Mouse (Mus musculus) liver, embryonic 11.5 days (tissue): ENCODE measurements around the gene Ctnnbl1. TPM values are rescaled to one million over a fixed set of nuclear protein-coding genes. Genes with fewer than 3 reads are reported as not detected.

ENCODE experiments used
- ATAC-seq: fragments of 200-750 bp; cut with Nextera tagmentation; replicated peaks from 2 replicates; pipeline ENCODE4 v1.8.0; 2017; ENCODE audit warnings: moderate number of reproducible peaks, mild to moderate bottlenecking, moderate TSS enrichment, moderate library complexity; ENCODE audit not compliant: low FRiP score
- DNase-seq: peaks from one replicate; pipeline ENCODE4 v3.0.0-alpha.2; 2017; ENCODE audit warnings: low spot score
- H3K27ac ChIP-seq: fragments of 300-500 bp; sonication (generic); 2 replicates; pipeline ENCODE4 v1.5.1; 2014; ENCODE audit warnings: mild to moderate bottlenecking, low read depth, low read length, control low read depth
- H3K27me3 ChIP-seq: fragments of 300-500 bp; sonication (generic); replicated peaks from 2 replicates; pipeline ENCODE4 v1.6.1; 2014; ENCODE audit warnings: low read length, mixed read lengths; ENCODE audit not compliant: control insufficient read depth, insufficient read depth
- H3K36me3 ChIP-seq: fragments of 300-500 bp; sonication (generic); 2 replicates; pipeline ENCODE4 v1.6.1; 2014; ENCODE audit warnings: mild to moderate bottlenecking, low read length, moderate library complexity, mixed read lengths; ENCODE audit not compliant: control insufficient read depth, insufficient read depth
- H3K4me1 ChIP-seq: fragments of 300-500 bp; sonication (generic); replicated peaks from 2 replicates; pipeline ENCODE4 v1.6.1; 2014; ENCODE audit warnings: low read length, mixed read lengths; ENCODE audit not compliant: control insufficient read depth, insufficient read depth
- H3K4me2 ChIP-seq: fragments of 300-500 bp; sonication (generic); 2 replicates; pipeline ENCODE4 v1.6.1; 2014; ENCODE audit warnings: mild to moderate bottlenecking, control low read depth, moderate library complexity
- H3K4me3 ChIP-seq: fragments of 300-500 bp; sonication (generic); 2 replicates; pipeline ENCODE4 v1.5.1; 2014; ENCODE audit warnings: low read depth, low read length, control low read depth
- H3K9ac ChIP-seq: fragments of 300-500 bp; sonication (generic); 2 replicates; pipeline ENCODE4 v1.6.1; 2014; ENCODE audit warnings: low read depth, low read length, control low read depth
- H3K9me3 ChIP-seq: fragments of 300-500 bp; sonication (generic); 2 replicates; pipeline ENCODE4 v1.6.1; 2016; ENCODE audit warnings: low read length, inconsistent platforms, mixed read lengths; ENCODE audit not compliant: control insufficient read depth
- WGBS: fragments of 180-500 bp; shearing (Covaris S2); extraction: QIAGEN DNeasy Blood & Tissue Kit; methylation state at CpG from one replicate; pipeline ENCODE4 v1.1.7; 2014; 5-methylcytosine and 5-hydroxymethylcytosine counted together
- polyA plus RNA-seq: library from polyadenylated mRNA; unstranded; fragments of >200 nt; fragmentation: Nextera tagmentation; extraction: Ambion mirVana; gene quantifications from 2 replicates; pipeline ENCODE4 v1.2.1, GENCODE M21; 2014

Ctnnbl1 gene
- polyA plus RNA-seq, 1 experiment from 2014 or later, result 56.3 TPM

GRCm38 (mm10) chr2:157705777-157706158 lies 31.4 kb upstream of the Ctnnbl1 start:
- no peaks in the 10 kb centered on the region for H3K4me1 ChIP-seq

GRCm38 (mm10) chr2:157707191-157707923 lies 29.8 kb upstream of the Ctnnbl1 start:
- DNase-seq (no peak), ATAC-seq (no peak)
- H3K4me2 ChIP-seq, result no peak overlapping the region
- H3K4me1 ChIP-seq, result no peaks in the 10 kb centered on the region
- no peak overlapping the region for H3K9ac ChIP-seq
- WGBS, result 50% methylated on average over 11 of the region's 11 CpGs
- no peaks in the 10 kb centered on the region for H3K36me3 ChIP-seq
- no peak overlapping the region for H3K27ac ChIP-seq
- H3K9me3 ChIP-seq, result no peaks in the 10 kb centered on the region
- peaks cover 12% of the 10 kb centered on the region; the same call in 1 of the 2 replicates for H3K27me3 ChIP-seq
- H3K4me3 ChIP-seq, result no peak overlapping the region

More at GRCm38 (mm10) chr2:157705777-157706158, 31.4 kb upstream of the Ctnnbl1 start:
- no peak overlapping the region for H3K9ac ChIP-seq
- no peaks in the 10 kb centered on the region for H3K36me3 ChIP-seq
- ATAC-seq, result no peak
- no peak overlapping the region for H3K4me2 ChIP-seq
- H3K27me3 ChIP-seq, result peaks cover 12% of the 10 kb centered on the region; the same call in 1 of the 2 replicates
- no peak overlapping the region for H3K4me3 ChIP-seq
- no peaks in the 10 kb centered on the region for H3K9me3 ChIP-seq
- no peak overlapping the region for H3K27ac ChIP-seq
- WGBS, result 52% methylated on average over 8 of the region's 8 CpGs
- DNase-seq, result no peak

GRCm38 (mm10) chr2:157712677-157713076 lies 24.5 kb upstream of the Ctnnbl1 start:
- WGBS, result 58% methylated on average over 6 of the region's 6 CpGs
- DNase-seq, result no peak

GRCm38 (mm10) chr2:157715586-157716191 lies 21.5 kb upstream of the Ctnnbl1 start:
- H3K27ac ChIP-seq, result no peak overlapping the region
- no peak overlapping the region for H3K4me3 ChIP-seq
- DNase-seq, result no peak
- ATAC-seq, result no peak
- no peaks in the 10 kb centered on the region for H3K9me3 ChIP-seq
- 61% methylated on average over 12 of the region's 12 CpGs for WGBS
- H3K9ac ChIP-seq, result no peak overlapping the region
- H3K4me2 ChIP-seq, result no peak overlapping the region
- H3K27me3 ChIP-seq, result no peaks in the 10 kb centered on the region
- H3K36me3 ChIP-seq, result no peaks in the 10 kb centered on the region
- no peaks in the 10 kb centered on the region for H3K4me1 ChIP-seq

More at GRCm38 (mm10) chr2:157712677-157713076, 24.5 kb upstream of the Ctnnbl1 start:
- no peak overlapping the region for H3K9ac ChIP-seq
- H3K9me3 ChIP-seq, result no peaks in the 10 kb centered on the region
- H3K4me3 ChIP-seq, result no peak overlapping the region
- H3K27ac ChIP-seq, result no peak overlapping the region
- ATAC-seq, result no peak
- H3K4me2 ChIP-seq, result no peak overlapping the region
- H3K4me1 ChIP-seq, result no peaks in the 10 kb centered on the region
- H3K36me3 ChIP-seq, result no peaks in the 10 kb centered on the region
- no peaks in the 10 kb centered on the region for H3K27me3 ChIP-seq

GRCm38 (mm10) chr2:157718441-157718840 lies 18.8 kb upstream of the Ctnnbl1 start:
- Histone ChIP-seq H3K9ac (no peak overlapping the region), H3K4me1 (no peaks in the 10 kb centered on the region), H3K4me2 (no peak overlapping the region), H3K27ac (no peak overlapping the region), H3K36me3 (no peaks in the 10 kb centered on the region), H3K4me3 (no peak overlapping the region), H3K9me3 (no peaks in the 10 kb centered on the region), H3K27me3 (no peaks in the 10 kb centered on the region)
- DNase-seq (no peak), ATAC-seq (no peak)
- 62% methylated on average over 4 of the region's 4 CpGs for WGBS

GRCm38 (mm10) chr2:157723883-157724573 lies 13.2 kb upstream of the Ctnnbl1 start:
- H3K4me2 ChIP-seq, result no peak overlapping the region
- no peaks in the 10 kb centered on the region for H3K4me1 ChIP-seq
- H3K36me3 ChIP-seq, result no peaks in the 10 kb centered on the region
- ATAC-seq, result no peak
- no peaks in the 10 kb centered on the region for H3K27me3 ChIP-seq
- no peaks in the 10 kb centered on the region for H3K9me3 ChIP-seq
- DNase-seq, result no peak
- H3K27ac ChIP-seq, result no peak overlapping the region
- WGBS, result 74% methylated on average over 8 of the region's 8 CpGs
- H3K9ac ChIP-seq, result no peak overlapping the region
- H3K4me3 ChIP-seq, result no peak overlapping the region

DNA sequence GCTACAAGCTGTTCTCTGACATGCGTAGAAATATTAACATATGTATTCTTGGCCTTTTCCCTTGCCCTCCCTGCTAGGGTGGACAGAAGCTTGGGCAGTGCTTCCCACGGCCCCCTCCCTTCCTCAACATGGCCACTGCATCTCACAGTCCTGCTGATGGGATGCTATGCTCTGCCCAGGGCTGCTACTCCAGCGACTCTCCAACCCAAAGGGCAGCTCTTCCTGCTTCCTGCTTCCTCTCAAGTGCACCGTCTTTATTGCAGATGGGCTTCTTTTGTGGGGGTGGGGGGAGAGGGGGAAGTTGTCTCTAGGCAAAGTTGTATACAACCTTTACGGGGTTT lies 12.7 kb upstream of the Ctnnbl1 start:
- no peaks in the 10 kb centered on the region for H3K9me3 ChIP-seq
- no peak overlapping the region for H3K4me3 ChIP-seq
- WGBS, result 49% methylated on average over 5 of the region's 5 CpGs
- H3K9ac ChIP-seq, result no peak overlapping the region
- H3K36me3 ChIP-seq, result no peaks in the 10 kb centered on the region
- DNase-seq, result no peak
- ATAC-seq, result no peak
- H3K27me3 ChIP-seq, result no peaks in the 10 kb centered on the region
- no peak overlapping the region for H3K27ac ChIP-seq
- H3K4me1 ChIP-seq, result no peaks in the 10 kb centered on the region
- no peak overlapping the region for H3K4me2 ChIP-seq

- H3K4me1 ChIP-seq, result peaks cover 5% of the 10 kb centered on the region; the same call in 1 of the 2 replicates
- H3K9ac ChIP-seq, result no peak overlapping the region
- no peaks in the 10 kb centered on the region for H3K9me3 ChIP-seq
- no peak for DNase-seq
- WGBS, result 70% methylated on average over 7 of the region's 7 CpGs
- no peak overlapping the region for H3K4me2 ChIP-seq
- H3K27me3 ChIP-seq, result no peaks in the 10 kb centered on the region
- H3K36me3 ChIP-seq, result no peaks in the 10 kb centered on the region
- no peak overlapping the region for H3K27ac ChIP-seq
- no peak overlapping the region for H3K4me3 ChIP-seq
- no peak for ATAC-seq
These were observed 7.4 kb downstream of the Ctnnbl1 start for GRCm38 (mm10) chr2:157744619-157745018.
